Mouse (Mus musculus): ENCODE data around the gene Ddb2.

GRCm38 (mm10) chr2:91254725-91255380, 18.1 kb upstream of the Ddb2 start:
- TF ChIP-seq CTCF (IDR thresholded peaks at IDR 0.05; ENCODE audit: borderline replicate concordance, insufficient read depth, low read length) = no peak
- TF ChIP-seq POLR2A (IDR thresholded peaks at IDR 0.05; ENCODE audit: low read depth, low read length) = no peak

Data from embryonic fibroblast, embryonic 13.5 days (primary cell).